Mouse (Mus musculus) heart, adult 2 months (tissue): ENCODE data around the gene Olfr69.

Experiments used
- CTCF ChIP-seq: fragments of 200-600 bp; IDR thresholded peaks from 2 replicates; pipeline ENCODE4 v1.8.1; 2022; ENCODE audit warnings: antibody characterized with exemption, mild to moderate bottlenecking, moderate library complexity
- EP300 ChIP-seq: fragments of 200-500 bp; IDR thresholded peaks from 2 replicates; pipeline ENCODE4 v1.6.1; 2011; ENCODE audit warnings: low read depth, low read length, control low read depth; ENCODE audit not compliant: insufficient read depth
- POLR2A ChIP-seq: fragments of 200-500 bp; IDR thresholded peaks from 2 replicates; pipeline ENCODE4 v1.6.1; 2011; ENCODE audit warnings: mild to moderate bottlenecking, low read depth, low read length, control low read depth; ENCODE audit not compliant: insufficient read depth

GRCm38 (mm10) chr7:103812174-103812573 lies 40.8 kb upstream of the Olfr69 start:
- TF ChIP-seq POLR2A (no peak), CTCF (no peak), EP300 (no peak)
